ENCODE assay signal across 9 mouse cellular contexts in genomic region chr5:33278950-33279349, GRCm38 (mm10). TPM values are rescaled to one million over a fixed set of nuclear protein-coding genes. Genes with fewer than 3 reads are reported as not detected.
DNase-seq lines count a peak whose midpoint lies in the region; ATAC-seq and TF ChIP-seq lines count a peak whose summit lies in the region.
"Had no signal": no experiment of that assay in that cellular context is flagged by ENCODE, and none has a peak within 500 bp of the region (broad histone marks: within the 10 kb centered on the region; RNA-seq: fewer than 3 reads in every experiment).

No protein-coding gene starts in this region.

- no peaks in the 10 kb centered on the region for H3K36me3 ChIP-seq in kidney, postnatal 0 days (ENCODE audit: insufficient read depth, low read length)
- H3K36me3 ChIP-seq in kidney, embryonic 14.5 days (ENCODE audit: control insufficient read depth, insufficient read depth, low read length) = no peaks in the 10 kb centered on the region
- H3K36me3 ChIP-seq in CH12.LX (replicated peaks in 1 of 2; ENCODE audit: control insufficient read depth in 1 of 2, insufficient read depth in 1 of 2, low read length in 1 of 2) = no peaks in the 10 kb centered on the region

- no peak for ATAC-seq in CD4-positive, CD25-positive, alpha-beta regulatory T cell, adult 4 months
- no peak for ATAC-seq in kidney, postnatal 0 days (replicated peaks; ENCODE audit: low FRiP score, low read depth)
- ATAC-seq in kidney, embryonic 14.5 days (ENCODE audit: low FRiP score, low TSS enrichment) = no peak

- peak; percentile 35 for DNase-seq in CD4-positive, CD25-positive, alpha-beta regulatory T cell, adult 2 months (ENCODE audit: low read depth, low spot score)
- peak; percentile 51 for DNase-seq in kidney, postnatal 0 days (ENCODE audit: low spot score)
- peak; percentile 50 for DNase-seq in CH12.LX (ENCODE audit: extremely low read depth)
- peak; percentile 47 for DNase-seq in induced T-regulatory cell, adult 2 months (ENCODE audit: low read depth)
- DNase-seq in frontal cortex, postnatal 25 days (ENCODE audit: low spot score in 2 of 2) = no peak
- no peak for DNase-seq in gastrocnemius, postnatal 14 days

- peak; percentile 59 for TF ChIP-seq CTCF in kidney, postnatal 0 days (IDR thresholded peaks at IDR 0.05; ENCODE audit: low read depth)
- TF ChIP-seq CTCF in CH12.LX (conservative IDR thresholded peaks at IDR 0.05 in 1 of 2, IDR thresholded peaks at IDR 0.05 in 1 of 2; ENCODE audit: low read depth in 2 of 2, low read length in 2 of 2) = peak; percentile 48 to 73

- no peak overlapping the region for H3K9ac ChIP-seq in kidney, postnatal 0 days (ENCODE audit: low read depth, low read length)
- no peak overlapping the region for H3K9ac ChIP-seq in kidney, embryonic 14.5 days (ENCODE audit: low read depth, low read length)
- H3K9ac ChIP-seq in CH12.LX (ENCODE audit: insufficient read depth, low read depth) = no peak overlapping the region

- TF ChIP-seq POLR2A in CH12.LX (IDR thresholded peaks at IDR 0.05; ENCODE audit: low read depth, low read length) = no peak

- WGBS in kidney, postnatal 0 days = 59% methylated on average over 5 of the region's 5 CpGs
- WGBS in kidney, embryonic 14.5 days = 53% methylated on average over 5 of the region's 5 CpGs

- intact Hi-C loops in gastrocnemius, postnatal 14 days (cut with DNase I; ENCODE audit: low total_unique reads) = no loop called here

- no peaks in the 10 kb centered on the region for H3K27me3 ChIP-seq in kidney, postnatal 0 days (ENCODE audit: insufficient read depth, low read length)
- no peaks in the 10 kb centered on the region for H3K27me3 ChIP-seq in kidney, embryonic 14.5 days (ENCODE audit: control insufficient read depth, insufficient read depth, low read length)
- no peaks in the 10 kb centered on the region for H3K27me3 ChIP-seq in CH12.LX (replicated peaks)

- peak; percentile 42 for TF ChIP-seq RAD21 in CH12.LX (IDR thresholded peaks at IDR 0.05; ENCODE audit: low read depth, low read length)

- in situ Hi-C loops in CH12.LX (cut with MboI; ENCODE audit: low pct_ligation_motif_present, low pct_unique_long_range_greater_than_20kb, low sequenced_read_pairs) = no loop called here

- no peak overlapping the region for H3K4me2 ChIP-seq in kidney, postnatal 0 days (ENCODE audit: low read length)
- no peak overlapping the region for H3K4me2 ChIP-seq in kidney, embryonic 14.5 days (replicated peaks; ENCODE audit: low read depth, low read length)
- H3K4me2 ChIP-seq in CH12.LX (ENCODE audit: insufficient read depth, low read depth, poor library complexity, severe bottlenecking) = no peak overlapping the region

- no peaks in the 10 kb centered on the region for H3K4me1 ChIP-seq in kidney, postnatal 0 days (replicated peaks; ENCODE audit: insufficient read depth, low read length)
- H3K4me1 ChIP-seq in kidney, embryonic 14.5 days (ENCODE audit: control insufficient read depth, insufficient read depth, low read length) = no peaks in the 10 kb centered on the region
- peaks cover 0 to 15% of the 10 kb centered on the region in 2 experiments; a peak in 2 of 4 replicates for H3K4me1 ChIP-seq in CH12.LX (ENCODE audit: control insufficient read depth in 1 of 2, insufficient read depth in 2 of 2)

- H3K4me3 ChIP-seq in kidney, postnatal 0 days (replicated peaks; ENCODE audit: low read depth, low read length) = no peak overlapping the region
- no peak overlapping the region for H3K4me3 ChIP-seq in kidney, embryonic 14.5 days (ENCODE audit: low read length)
- H3K4me3 ChIP-seq in CH12.LX (replicated peaks in 1 of 3; ENCODE audit: low read depth in 2 of 3, low read length in 2 of 3, poor library complexity in 1 of 3) = no peak overlapping the region

- H3K27ac ChIP-seq in kidney, postnatal 0 days = no peak overlapping the region
- H3K27ac ChIP-seq in kidney, embryonic 14.5 days (ENCODE audit: low read depth, low read length) = no peak overlapping the region
- H3K27ac ChIP-seq in CH12.LX (ENCODE audit: insufficient read depth, low read depth) = no peak overlapping the region
- H3K27ac ChIP-seq: macrophage had no signal

- peaks cover 3% of the 10 kb centered on the region for H3K79me2 ChIP-seq in CH12.LX (replicated peaks; ENCODE audit: control insufficient read depth, extremely low read depth, insufficient read depth, poor library complexity, severe bottlenecking)

- dilution Hi-C loops in CH12.LX (cut with MboI; ENCODE audit: extremely low pct_ligation_motif_present, extremely low pct_unique_long_range_greater_than_20kb, low sequenced_read_pairs) = no loop called here

- H3K9me3 ChIP-seq in kidney, postnatal 0 days (replicated peaks; ENCODE audit: low read length) = no peaks in the 10 kb centered on the region
- no peaks in the 10 kb centered on the region for H3K9me3 ChIP-seq in kidney, embryonic 14.5 days (ENCODE audit: control insufficient read depth, low read length)
- no peaks in the 10 kb centered on the region for H3K9me3 ChIP-seq in CH12.LX (replicated peaks; ENCODE audit: low read length)

- TF ChIP-seq EP300 in CH12.LX (IDR thresholded peaks at IDR 0.05; ENCODE audit: low read length) = no peak

TF ChIP-seq in CH12.LX, 34 proteins besides CTCF, POLR2A, EP300 and RAD21:
- TF ChIP-seq TBP (conservative IDR thresholded peaks at IDR 0.05; ENCODE audit: low read depth, low read length) (no peak), IRF4 (IDR thresholded peaks at IDR 0.05; ENCODE audit: low read depth, low read length) (0 out of 2 replicates have a peak, but pooled peaks have one; percentile 15), SMC3 (IDR thresholded peaks at IDR 0.05; ENCODE audit: low read depth, low read length) (peak; percentile 69)
TF ChIP-seq in CH12.LX: peak in this region for 2.

RNA-seq across cellular contexts. Expression of gene Ctbp1, which starts 4.2 kb away (rescaled TPM):
- 10 to 100 TPM; 13.8 to 30.4 TPM for polyA plus RNA-seq in CD4-positive, CD25-positive, alpha-beta regulatory T cell, adult 4 months (2017; shearing (Covaris generic))
- 252 and 261 TPM in 2 replicates for polyA plus RNA-seq in kidney, postnatal 0 days (2015; fragmentation: Nextera tagmentation; extraction: Ambion mirVana)
- polyA plus RNA-seq in kidney, embryonic 14.5 days (2014; fragmentation: Nextera tagmentation; extraction: Ambion mirVana) = 241 and 398 TPM in 2 replicates
- 173 and 187 TPM in 2 replicates for total RNA-seq in CH12.LX (2012; rRNA removed)
- 101 and 109 TPM in 2 replicates for total RNA-seq in CH12.LX (2014; rRNA removed)
- polyA plus RNA-seq in CH12.LX (2012; ENCODE audit: insufficient read length, low read depth) = 167 and 188 TPM in 2 replicates
- total RNA-seq in gastrocnemius, postnatal 14 days (2021) = 100 to 1,000 TPM; 184 to 200 TPM

RNA-seq across cellular contexts. Expression of gene Maea, which starts 56.4 kb away (rescaled TPM):
- polyA plus RNA-seq in CD4-positive, CD25-positive, alpha-beta regulatory T cell, adult 4 months (2017; shearing (Covaris generic)) = 10 to 100 TPM; 69.2 to 98.9 TPM
- polyA plus RNA-seq in kidney, postnatal 0 days (2015; fragmentation: Nextera tagmentation; extraction: Ambion mirVana) = 119 and 125 TPM in 2 replicates
- polyA plus RNA-seq in kidney, embryonic 14.5 days (2014; fragmentation: Nextera tagmentation; extraction: Ambion mirVana) = 97.9 and 133 TPM in 2 replicates
- total RNA-seq in CH12.LX (2012; rRNA removed) (75.0 and 76.9 TPM in 2 replicates), CH12.LX (2014; rRNA removed) (75.5 and 91.4 TPM in 2 replicates)
- polyA plus RNA-seq in CH12.LX (2012; ENCODE audit: insufficient read length, low read depth) = 94.2 and 96.2 TPM in 2 replicates
- 10 to 100 TPM; 64.9 to 65.0 TPM for total RNA-seq in gastrocnemius, postnatal 14 days (2021)

Comparison
In these comparisons a context has a peak if more than half of its experiments do, and no peak if none do; other contexts are left out.
1. DNase-seq: peak in CD4-positive, CD25-positive, alpha-beta regulatory T cell, adult 2 months (single experiment), kidney, postnatal 0 days (single experiment), CH12.LX (single experiment) and induced T-regulatory cell, adult 2 months (single experiment); none in frontal cortex, postnatal 25 days (0 of 2) and gastrocnemius, postnatal 14 days (single experiment).